Mouse (Mus musculus): ENCODE data around the gene Rbm19. TPM values are rescaled to one million over a fixed set of nuclear protein-coding genes. Genes with fewer than 3 reads are reported as not detected.

Rbm19 gene
- total RNA-seq, 2 experiments from 2014 or later: 18.2 to 18.7 TPM

DNA sequence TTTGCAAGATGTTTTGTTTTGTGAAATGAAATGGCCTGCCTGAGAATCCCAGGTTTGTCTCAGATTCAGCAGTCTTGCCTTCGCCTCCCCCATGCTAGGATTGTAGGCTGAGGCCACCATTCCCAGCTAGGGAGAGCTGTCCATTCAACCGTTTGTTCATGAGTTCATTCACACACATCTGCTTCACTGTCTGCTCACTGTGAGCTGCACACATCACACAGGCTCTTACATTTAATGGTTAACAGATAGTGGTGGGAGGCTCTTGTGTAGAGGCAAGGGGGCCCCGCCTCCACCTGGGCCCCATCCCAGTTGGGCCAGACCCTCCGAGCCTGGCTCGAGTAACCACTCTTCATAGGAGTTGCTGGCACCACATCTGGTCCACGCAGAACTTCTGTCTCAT is 47.2 kb downstream of the Rbm19 start:
- no peak for DNase-seq (ENCODE audit: extremely low spot score in 1 of 2, low spot score in 1 of 2)

- peak; percentile 47 to 64 for DNase-seq (ENCODE audit: extremely low spot score in 1 of 2, low spot score in 1 of 2)
These were observed 48.2 kb downstream of the Rbm19 start for GRCm38 (mm10) chr5:120164450-120164849.

DNA sequence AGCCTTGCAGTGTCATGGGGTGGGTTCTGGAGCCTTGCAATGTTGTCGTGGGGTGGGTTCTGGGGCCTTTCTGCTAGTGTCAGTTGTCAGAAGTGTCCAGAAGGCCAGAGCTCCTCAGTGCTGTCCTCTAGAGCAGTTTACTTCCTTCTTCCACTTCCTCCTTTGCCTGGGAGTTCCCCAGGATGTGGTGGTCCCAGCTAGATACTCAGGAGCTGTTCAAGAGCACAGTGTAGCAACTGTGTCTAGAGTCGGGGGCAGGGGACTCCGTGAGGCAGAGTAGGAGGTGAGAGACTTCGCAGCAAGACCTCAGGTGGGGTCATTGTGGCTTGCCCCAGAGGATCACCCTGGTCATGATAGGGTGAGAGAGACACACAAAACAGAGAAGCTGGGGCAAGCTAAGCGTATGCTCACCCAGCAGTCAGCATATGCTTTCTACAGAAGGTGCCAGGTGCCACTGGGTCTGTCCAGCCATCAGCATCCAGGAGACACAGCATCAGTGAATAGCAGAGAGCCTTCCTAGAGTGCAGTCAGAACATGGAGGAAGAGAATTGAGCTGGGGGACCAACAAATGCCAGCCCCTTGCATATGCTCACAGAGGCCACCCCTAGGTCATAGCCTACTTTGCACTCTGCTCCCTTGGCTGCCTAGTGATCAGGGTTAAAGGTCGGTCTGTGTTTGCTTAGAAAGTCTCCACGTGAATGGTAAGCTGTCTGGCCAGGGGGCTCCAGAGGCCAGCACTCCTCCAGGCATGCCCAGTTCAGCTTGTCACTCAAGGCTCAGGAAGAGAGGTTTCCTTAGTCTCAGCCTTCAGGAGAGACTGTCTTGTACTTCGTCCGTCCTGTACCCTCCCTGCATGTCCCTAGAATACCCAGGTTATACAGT is 49.0 kb downstream of the Rbm19 start:
- no peak for DNase-seq (ENCODE audit: extremely low spot score in 1 of 2, low spot score in 1 of 2)

DNA sequence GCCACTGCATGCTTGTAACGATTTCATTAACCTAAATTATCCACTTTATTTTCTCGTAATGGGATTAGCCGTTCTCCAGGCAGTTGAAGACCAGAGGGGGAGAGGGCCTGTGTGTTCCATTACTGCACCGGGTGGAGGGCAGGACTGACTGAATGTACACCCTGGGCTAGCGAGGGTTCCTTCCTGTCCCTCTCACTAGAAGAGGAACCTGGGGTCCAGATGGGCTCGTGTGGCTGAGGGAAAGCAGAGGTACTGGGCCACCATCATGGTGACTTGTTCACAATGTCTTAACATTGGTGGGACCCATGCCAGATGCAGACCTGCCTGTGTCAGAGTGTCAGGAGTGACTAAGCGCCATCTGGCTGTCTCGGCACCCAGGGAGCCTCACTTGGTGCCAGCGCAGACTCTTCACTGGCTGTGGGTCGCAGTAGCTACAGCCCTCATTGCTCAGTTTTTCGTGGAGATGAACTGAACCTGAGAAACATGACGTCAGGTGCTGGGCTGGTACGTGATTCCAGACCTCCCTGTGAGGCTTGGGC is 51.6 kb downstream of the Rbm19 start:
- no peak for DNase-seq (ENCODE audit: extremely low spot score in 1 of 2, low spot score in 1 of 2)

DNA sequence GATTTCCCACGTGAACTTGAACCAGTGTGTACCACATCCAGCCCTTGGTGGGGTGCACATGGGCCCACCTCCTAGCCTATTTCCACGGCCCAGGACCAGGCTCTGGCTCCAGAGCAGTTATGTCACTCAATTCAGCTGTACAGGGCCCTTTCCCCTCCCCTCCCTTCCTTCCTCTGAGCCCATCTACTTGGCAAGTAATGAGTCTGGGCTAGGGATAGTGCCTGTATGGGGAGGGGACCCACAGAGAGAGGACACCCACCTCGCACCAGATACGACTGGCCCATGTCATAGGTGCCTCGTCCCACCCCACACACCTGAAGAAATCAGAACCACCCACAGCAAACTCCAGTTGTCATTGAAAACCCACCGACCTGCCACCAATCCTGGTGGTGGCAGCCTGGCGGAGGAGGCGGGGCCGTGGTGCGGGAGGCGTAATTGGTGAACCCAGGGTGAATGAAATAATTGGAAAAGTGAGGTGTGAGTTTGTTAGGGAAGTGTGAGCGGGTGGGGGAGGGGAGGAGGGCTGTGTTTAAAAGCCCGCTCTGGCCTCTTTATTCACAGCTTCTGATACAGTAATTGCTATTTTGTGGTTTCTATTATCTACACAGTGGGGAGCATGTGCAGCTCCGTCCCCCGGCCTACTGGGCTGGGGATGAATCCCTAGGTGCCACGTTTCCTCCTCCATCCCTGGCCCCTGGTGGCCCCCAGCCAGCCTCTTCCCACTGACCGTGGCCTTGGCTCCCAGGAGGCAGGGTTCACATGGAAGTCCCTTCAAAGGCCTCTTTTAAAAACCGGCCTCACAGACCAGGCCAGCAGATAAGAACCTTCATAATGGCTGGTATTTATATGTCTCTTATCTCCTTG is 55.8 kb downstream of the Rbm19 start:
- no peak for DNase-seq (ENCODE audit: extremely low spot score in 1 of 2, low spot score in 1 of 2)

DNA sequence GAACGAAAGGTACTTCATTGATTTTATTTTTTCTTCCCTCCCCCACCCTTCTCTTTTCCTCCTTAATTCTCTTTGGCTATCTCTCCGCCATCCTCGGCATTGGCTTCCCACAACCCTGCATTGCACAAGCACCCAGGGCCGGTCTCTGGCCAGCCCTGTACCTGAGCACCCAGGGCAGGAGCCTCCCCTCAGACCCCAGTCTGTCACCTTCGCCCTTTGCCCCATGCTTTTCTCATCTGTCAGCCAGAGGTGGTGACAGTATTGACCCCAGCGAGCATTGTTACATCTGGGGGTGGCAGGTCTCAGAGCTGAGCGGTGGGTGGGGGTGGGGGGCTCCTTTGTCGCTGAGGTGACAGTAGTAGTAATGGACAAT is 56.5 kb downstream of the Rbm19 start:
- no peak for DNase-seq (ENCODE audit: extremely low spot score in 1 of 2, low spot score in 1 of 2)

- DNase-seq (ENCODE audit: extremely low spot score in 1 of 2, low spot score in 1 of 2): no peak
These were observed 58.1 kb downstream of the Rbm19 start for GRCm38 (mm10) chr5:120174317-120174716.

DNA sequence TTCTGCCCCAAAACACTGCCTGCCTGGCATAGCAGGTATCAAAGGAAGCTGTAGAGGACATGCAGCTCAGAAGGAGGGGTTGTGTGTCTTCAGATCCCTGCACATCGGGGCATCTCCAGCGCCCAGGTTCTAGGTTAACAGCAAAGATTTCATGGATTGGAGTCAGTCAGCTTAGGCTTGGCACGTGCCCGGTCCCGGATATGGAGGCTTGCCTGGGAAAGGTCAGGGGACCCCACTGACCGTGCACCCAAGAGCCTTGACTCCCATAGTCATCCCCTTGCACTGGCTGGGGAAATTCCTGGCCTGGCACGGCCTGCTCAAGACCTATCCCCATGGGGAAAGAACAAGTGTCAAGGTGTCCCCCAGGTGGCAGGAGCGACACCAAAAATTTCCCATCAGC is 59.0 kb downstream of the Rbm19 start:
- DNase-seq (ENCODE audit: extremely low spot score in 1 of 2, low spot score in 1 of 2): no peak

GRCm38 (mm10) chr5:120176246-120177065 is 60.2 kb downstream of the Rbm19 start:
- DNase-seq (ENCODE audit: extremely low spot score in 1 of 2, low spot score in 1 of 2): no peak

- no peak for DNase-seq (ENCODE audit: extremely low spot score in 1 of 2, low spot score in 1 of 2)
These were observed 60.7 kb downstream of the Rbm19 start for GRCm38 (mm10) chr5:120177066-120177340.

DNA sequence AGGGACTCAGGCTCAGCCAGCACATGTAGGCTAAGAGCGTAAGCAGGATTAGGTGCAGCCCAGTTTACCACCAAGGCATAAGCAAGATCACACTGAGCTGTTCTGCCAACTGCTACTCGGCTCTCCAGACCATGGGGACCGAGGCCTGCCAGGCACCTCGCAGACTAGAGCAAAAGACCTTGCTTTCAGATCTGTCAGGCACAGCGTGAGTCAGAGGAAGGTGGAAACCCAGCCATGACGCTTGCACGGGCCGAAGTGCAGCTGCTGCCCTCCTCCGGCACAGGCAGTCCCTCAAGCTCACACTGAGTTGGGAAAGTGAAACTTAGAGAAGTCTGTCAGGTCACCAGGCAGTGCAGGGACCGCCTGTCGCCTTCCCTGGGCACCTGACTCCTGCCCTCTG is 63.8 kb downstream of the Rbm19 start:
- no peak for DNase-seq (ENCODE audit: extremely low spot score in 1 of 2, low spot score in 1 of 2)

DNA sequence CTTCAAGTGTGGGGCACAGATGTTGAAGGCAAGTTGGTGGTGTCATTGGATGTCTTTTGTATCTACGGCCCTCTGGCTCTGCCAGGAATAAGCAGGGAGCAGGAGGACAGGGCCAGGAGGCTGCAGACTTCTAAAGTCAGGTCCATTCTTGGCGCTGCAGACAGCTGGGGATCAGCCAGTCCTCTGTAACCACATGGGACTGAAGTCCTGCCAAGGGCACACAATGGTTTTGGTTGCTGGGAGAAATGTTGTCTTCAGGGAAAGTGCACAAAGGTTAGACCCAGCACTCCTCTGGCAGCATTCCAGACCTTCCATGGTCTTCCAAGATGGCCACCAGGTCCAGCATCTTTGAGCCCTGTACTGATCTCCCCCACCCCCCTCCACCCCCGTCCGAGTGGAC is 65.1 kb downstream of the Rbm19 start:
- no peak for DNase-seq (ENCODE audit: extremely low spot score in 1 of 2, low spot score in 1 of 2)

DNA sequence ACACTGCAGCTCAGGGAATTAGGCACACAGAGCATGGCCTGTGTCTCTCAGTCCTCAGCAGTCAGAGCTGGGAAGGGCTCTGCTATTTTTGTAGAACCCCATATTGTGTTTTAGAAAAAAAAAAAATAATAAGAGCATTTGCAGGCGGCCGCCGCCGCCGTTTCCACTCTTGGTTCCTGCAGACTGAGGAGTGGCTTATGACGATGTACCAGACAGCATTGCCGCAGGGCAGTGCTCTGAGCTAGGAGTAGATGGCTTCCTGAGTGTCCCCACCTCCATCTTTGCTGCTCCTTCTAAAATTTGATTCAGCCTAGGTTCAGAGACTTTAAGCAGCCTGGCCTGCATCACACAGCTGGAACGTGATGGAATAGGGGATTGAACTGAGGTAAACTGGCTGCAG is 67.1 kb downstream of the Rbm19 start:
- no peak for DNase-seq (ENCODE audit: extremely low spot score in 1 of 2, low spot score in 1 of 2)

- DNase-seq (ENCODE audit: extremely low spot score in 1 of 2, low spot score in 1 of 2): no peak
These were observed 67.5 kb downstream of the Rbm19 start for GRCm38 (mm10) chr5:120183790-120184189.

DNA sequence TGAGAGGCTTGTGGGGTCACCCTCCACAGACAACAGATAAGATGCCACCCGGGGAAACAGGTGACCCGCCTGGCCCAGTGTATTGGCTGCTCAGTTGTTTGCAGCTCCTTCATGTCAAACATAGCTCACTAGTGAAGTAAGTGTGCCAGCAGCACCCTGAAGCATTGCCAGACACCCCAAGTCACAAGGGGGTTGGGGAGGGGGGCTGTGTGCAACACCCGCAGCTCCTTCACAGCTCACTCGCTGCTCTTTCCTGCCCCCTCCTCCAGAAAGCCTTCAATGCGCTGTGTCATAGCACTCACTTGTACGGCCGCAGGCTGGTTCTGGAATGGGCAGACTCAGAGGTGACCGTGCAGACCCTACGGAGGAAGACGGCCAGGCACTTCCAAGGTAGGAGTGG is 69.7 kb downstream of the Rbm19 start:
- no peak for DNase-seq (ENCODE audit: extremely low spot score in 1 of 2, low spot score in 1 of 2)

DNA sequence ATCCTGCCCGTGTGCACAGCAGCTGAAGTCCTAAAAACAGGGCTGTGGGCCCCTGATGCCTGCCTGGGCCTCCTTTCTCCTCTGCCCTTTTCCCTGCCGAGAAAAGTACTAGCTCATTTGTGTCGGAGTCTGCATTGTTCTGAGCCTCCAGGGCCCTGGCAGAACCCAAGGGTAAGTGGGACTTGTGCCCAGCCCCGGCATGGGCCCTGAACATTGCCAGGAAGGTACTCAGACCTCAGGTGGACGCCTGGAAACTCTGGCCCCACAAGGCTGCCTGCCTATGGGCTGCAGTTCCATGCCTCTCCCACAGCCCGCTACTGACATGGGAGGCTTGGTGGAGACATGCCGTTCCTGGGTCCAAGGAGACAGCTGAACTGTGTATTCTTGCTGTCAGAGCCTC is 72.3 kb downstream of the Rbm19 start:
- DNase-seq (ENCODE audit: extremely low spot score in 1 of 2, low spot score in 1 of 2): no peak

GRCm38 (mm10) chr5:120190001-120190582 is 73.8 kb downstream of the Rbm19 start:
- DNase-seq (ENCODE audit: extremely low spot score in 1 of 2, low spot score in 1 of 2): no peak

DNA sequence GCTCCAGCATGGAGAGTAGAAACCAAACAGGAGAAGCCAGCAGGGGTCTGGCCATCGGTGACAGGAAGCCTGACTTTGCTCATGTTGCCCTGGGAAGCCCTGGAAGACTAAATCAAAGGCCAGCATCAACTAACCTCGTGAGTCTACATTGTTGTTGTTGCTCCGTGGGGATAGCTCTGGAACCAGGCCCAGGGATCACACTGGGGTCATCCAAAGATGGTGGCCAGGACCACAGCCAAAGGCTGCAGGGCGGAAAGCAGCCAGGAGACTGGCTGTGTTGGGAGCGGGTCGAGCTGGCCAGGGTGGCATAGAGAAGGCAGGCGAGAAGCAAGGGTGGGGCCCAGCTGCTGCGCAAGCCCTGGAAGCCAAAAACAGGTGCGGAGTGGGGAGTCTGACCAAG is 75.4 kb downstream of the Rbm19 start:
- DNase-seq (ENCODE audit: extremely low spot score in 1 of 2, low spot score in 1 of 2): no peak

- peak in 1 of 2 experiments; percentile 38 for DNase-seq (ENCODE audit: extremely low spot score in 1 of 2, low spot score in 1 of 2)
These were observed 78.2 kb downstream of the Rbm19 start for GRCm38 (mm10) chr5:120194309-120194941.

GRCm38 (mm10) chr5:120194948-120195347 is 78.7 kb downstream of the Rbm19 start:
- no peak for DNase-seq (ENCODE audit: extremely low spot score in 1 of 2, low spot score in 1 of 2)

Data from layer of hippocampus, postnatal 25 days (tissue).